9 mouse cellular contexts compared by ENCODE assay signal in the genomic region with DNA sequence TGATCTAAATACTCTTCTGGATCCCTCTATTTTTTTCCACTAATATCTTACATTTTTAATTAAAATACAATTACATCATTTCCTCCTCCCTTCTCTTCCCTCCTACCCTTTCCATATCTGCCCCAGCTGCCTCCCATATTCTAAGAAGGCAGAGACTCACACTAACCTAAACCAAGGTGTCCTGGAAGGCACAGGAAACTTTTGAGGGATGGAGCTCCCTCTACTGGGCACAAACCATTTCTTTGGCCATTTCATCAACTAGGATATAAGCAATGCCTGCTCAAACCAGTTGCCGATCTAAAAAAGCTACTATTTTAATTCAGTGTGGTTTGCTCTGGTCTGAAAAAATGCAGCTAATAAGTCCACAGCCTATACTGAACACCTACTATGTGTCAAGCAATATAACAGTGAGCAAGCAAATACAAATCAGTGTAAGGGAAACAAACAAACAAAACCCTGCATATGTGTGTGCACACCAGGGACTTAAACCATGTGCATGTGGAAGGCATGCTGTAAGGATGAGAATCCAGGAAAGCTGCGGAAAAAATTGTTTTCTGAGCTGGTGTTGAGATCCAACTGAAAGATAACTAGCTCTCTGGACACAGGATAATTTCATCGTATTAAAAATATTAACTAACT.
A peak's percentile ranks its signal among the peaks of the same experiment; 100 is the strongest.
DNase-seq lines count a peak whose midpoint lies in the region; ATAC-seq and TF ChIP-seq lines count a peak whose summit lies in the region.
"Had no signal": no experiment of that assay in that cellular context is flagged by ENCODE, and none has a peak within 500 bp of the region (broad histone marks: within the 10 kb centered on the region; RNA-seq: fewer than 3 reads in every experiment).

No protein-coding gene starts in this region.

- H3K27me3 ChIP-seq in liver, adult 2 months (ENCODE audit: control insufficient read depth, insufficient read depth, low read length) = no peaks in the 10 kb centered on the region
- no peaks in the 10 kb centered on the region for H3K27me3 ChIP-seq in liver, embryonic 11.5 days (replicated peaks; ENCODE audit: control insufficient read depth, insufficient read depth, low read length)
- H3K27me3 ChIP-seq in kidney, postnatal 0 days (ENCODE audit: insufficient read depth, low read length) = no peaks in the 10 kb centered on the region
- no peaks in the 10 kb centered on the region for H3K27me3 ChIP-seq in limb, embryonic 12.5 days
- H3K27me3 ChIP-seq: stomach, embryonic 15.5 days had no signal

- H3K79me2 ChIP-seq in liver, adult 2 months (ENCODE audit: control insufficient read depth, insufficient read depth, low read length) = no peaks in the 10 kb centered on the region

- TF ChIP-seq POLR2A in liver, adult 2 months (IDR thresholded peaks at IDR 0.05; ENCODE audit: extremely low read depth, insufficient read depth, low read length) = no peak

- H3K9ac ChIP-seq in liver, adult 2 months (ENCODE audit: low read depth, low read length) = no peak overlapping the region
- no peak overlapping the region for H3K9ac ChIP-seq in liver, embryonic 11.5 days (ENCODE audit: low read depth, low read length)
- H3K9ac ChIP-seq in kidney, postnatal 0 days (ENCODE audit: low read depth, low read length) = no peak overlapping the region
- H3K9ac ChIP-seq in limb, embryonic 12.5 days (replicated peaks) = no peak overlapping the region
- H3K9ac ChIP-seq: stomach, embryonic 15.5 days had no signal

- H3K4me3 ChIP-seq in liver, adult 2 months (ENCODE audit: insufficient read depth, low read depth, low read length) = no peak overlapping the region
- H3K4me3 ChIP-seq in liver, embryonic 11.5 days (ENCODE audit: low read depth, low read length) = no peak overlapping the region
- no peak overlapping the region for H3K4me3 ChIP-seq in kidney, postnatal 0 days (replicated peaks; ENCODE audit: low read depth, low read length)
- no peak overlapping the region for H3K4me3 ChIP-seq in limb, embryonic 12.5 days (replicated peaks)
- H3K4me3 ChIP-seq: stomach, embryonic 15.5 days had no signal

- WGBS in liver, adult 2 months = 57% methylated on average over 3 of the region's 3 CpGs
- WGBS in liver, embryonic 11.5 days = 54% methylated on average over 3 of the region's 3 CpGs
- 56% methylated on average over 3 of the region's 3 CpGs for WGBS in kidney, postnatal 0 days
- 56% methylated on average over 3 of the region's 3 CpGs for WGBS in limb, embryonic 12.5 days

- no peaks in the 10 kb centered on the region for H3K36me3 ChIP-seq in liver, adult 2 months (ENCODE audit: control insufficient read depth, insufficient read depth, low read length)
- H3K36me3 ChIP-seq in liver, embryonic 11.5 days (ENCODE audit: control insufficient read depth, insufficient read depth, low read length) = no peaks in the 10 kb centered on the region
- no peaks in the 10 kb centered on the region for H3K36me3 ChIP-seq in kidney, postnatal 0 days (ENCODE audit: insufficient read depth, low read length)
- no peaks in the 10 kb centered on the region for H3K36me3 ChIP-seq in limb, embryonic 12.5 days
- H3K36me3 ChIP-seq: stomach, embryonic 15.5 days had no signal

- peak; percentile 24 for DNase-seq in liver, adult 2 months (ENCODE audit: extremely low read depth, low read depth, low spot score)
- DNase-seq in liver, embryonic 11.5 days (ENCODE audit: low spot score) = no peak
- peak; percentile 30 for DNase-seq in cerebellum, adult 8-10 months
- peak; percentile 61 for DNase-seq in forelimb bud, embryonic 11.5 days (ENCODE audit: low read depth, low spot score)
- peak; percentile 69 for DNase-seq in kidney, postnatal 0 days (ENCODE audit: low spot score)
- peak; percentile 35 for DNase-seq in retina, postnatal 7 days (ENCODE audit: low read depth, low spot score)

- H3K4me2 ChIP-seq in liver, embryonic 11.5 days = no peak overlapping the region
- no peak overlapping the region for H3K4me2 ChIP-seq in kidney, postnatal 0 days (ENCODE audit: low read length)
- H3K4me2 ChIP-seq in limb, embryonic 12.5 days = no peak overlapping the region
- H3K4me2 ChIP-seq: stomach, embryonic 15.5 days had no signal

- TF ChIP-seq CTCF in liver, adult 2 months (IDR thresholded peaks at IDR 0.05; ENCODE audit: low read depth, low read length) = no peak
- TF ChIP-seq CTCF in kidney, postnatal 0 days (IDR thresholded peaks at IDR 0.05; ENCODE audit: low read depth) = peak; percentile 76

- no peak for ATAC-seq in liver, embryonic 11.5 days (replicated peaks; ENCODE audit: low FRiP score)
- ATAC-seq in kidney, postnatal 0 days (replicated peaks; ENCODE audit: low FRiP score, low read depth) = no peak; the same call in 1 of the 2 replicates
- ATAC-seq in limb, embryonic 12.5 days (ENCODE audit: insufficient number of reproducible peaks, insufficient read depth, low FRiP score, low TSS enrichment, low read depth) = 0 out of 2 replicates have a peak, but pooled peaks have one; percentile 42
- no peak for ATAC-seq in inflammation-experienced regulatory T-cells, adult 6 months

- no peaks in the 10 kb centered on the region for H3K4me1 ChIP-seq in liver, adult 2 months (ENCODE audit: control insufficient read depth, insufficient read depth, low read length)
- no peaks in the 10 kb centered on the region for H3K4me1 ChIP-seq in liver, embryonic 11.5 days (replicated peaks; ENCODE audit: control insufficient read depth, insufficient read depth, low read length)
- no peaks in the 10 kb centered on the region for H3K4me1 ChIP-seq in kidney, postnatal 0 days (replicated peaks; ENCODE audit: insufficient read depth, low read length)
- H3K4me1 ChIP-seq in limb, embryonic 12.5 days (replicated peaks) = no peaks in the 10 kb centered on the region
- H3K4me1 ChIP-seq: stomach, embryonic 15.5 days had no signal

- H3K9me3 ChIP-seq in liver, embryonic 11.5 days (ENCODE audit: control insufficient read depth, low read length) = no peaks in the 10 kb centered on the region
- no peaks in the 10 kb centered on the region for H3K9me3 ChIP-seq in kidney, postnatal 0 days (replicated peaks; ENCODE audit: low read length)
- H3K9me3 ChIP-seq in limb, embryonic 12.5 days = no peaks in the 10 kb centered on the region
- H3K9me3 ChIP-seq: stomach, embryonic 15.5 days had no signal

- H3K27ac ChIP-seq in liver, adult 2 months (replicated peaks; ENCODE audit: insufficient read depth, low read depth, low read length) = no peak overlapping the region
- H3K27ac ChIP-seq in liver, embryonic 11.5 days (ENCODE audit: low read depth, low read length) = no peak overlapping the region
- H3K27ac ChIP-seq in kidney, postnatal 0 days = no peak overlapping the region
- no peak overlapping the region for H3K27ac ChIP-seq in limb, embryonic 12.5 days
- H3K27ac ChIP-seq: stomach, embryonic 15.5 days had no signal
